Mouse (Mus musculus): Measurements from ENCODE around the gene Grik4.
A peak's percentile ranks its signal among the peaks of the same experiment; 100 is the strongest.

GRCm38 (mm10) chr9:42943781-42944535, at the start of gene Grik4:
- peak; percentile 32 for TF ChIP-seq CTCF (IDR thresholded peaks at IDR 0.05; ENCODE audit: low read depth)
- TF ChIP-seq EP300 (optimal IDR thresholded peaks at IDR 0.05), result no peak

Measured in stomach, postnatal 0 days (tissue).